Mouse (Mus musculus) myocyte (in vitro differentiated cells): Measurements from ENCODE around the gene Kbtbd12.

Experiments
- E2F4 ChIP-seq: IDR thresholded peaks from one replicate; pipeline ENCODE4 v1.6.1; 2011; ENCODE audit warnings: mild to moderate bottlenecking, control low read depth, moderate library complexity; ENCODE audit not compliant: insufficient read depth
- MYOD1 ChIP-seq, 3 experiments: IDR thresholded peaks; one replicate each; pipeline ENCODE4 v1.6.1; 2011; ENCODE audit warnings: control low read depth in 2 of 3, low read depth in 2 of 3, mild to moderate bottlenecking in 2 of 3, moderate library complexity in 1 of 3; ENCODE audit not compliant: insufficient read length in 2 of 3, control insufficient read depth in 1 of 3

DNA sequence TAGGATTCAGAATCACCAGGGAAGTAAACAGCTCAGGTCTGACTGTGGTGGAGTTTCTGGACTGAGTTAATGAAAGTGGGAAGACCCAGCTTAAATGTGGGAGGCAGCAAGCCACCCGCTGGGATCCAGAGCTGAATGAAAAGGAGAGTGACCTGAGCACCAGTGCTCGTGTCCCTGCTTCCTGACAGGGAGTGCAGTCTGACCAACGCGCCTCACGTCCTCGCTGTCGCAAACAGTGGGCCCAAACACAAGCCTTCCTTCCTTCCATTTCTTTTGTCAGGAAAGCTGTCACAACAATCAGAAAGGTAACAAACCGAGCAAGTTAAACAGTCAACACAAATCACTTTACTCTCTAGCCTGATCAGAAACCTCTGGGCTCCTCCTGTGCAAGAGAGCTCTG lies 121.8 kb downstream of the Kbtbd12 start:
- no peak for TF ChIP-seq MYOD1 (IDR thresholded peaks at IDR 0.05; ENCODE audit: control insufficient read depth in 1 of 3, insufficient read length in 2 of 3, low read depth in 2 of 3)
- TF ChIP-seq E2F4: no peak
